Mouse (Mus musculus) lung, postnatal 25 days (tissue): ENCODE data around the gene Fndc10.
"Not testable (repeated sequence)": the region's sequence is repeated elsewhere in the genome, so short reads cannot be mapped to it uniquely, and the experiment has no call there.

ENCODE experiments used
- DNase-seq: peaks from one replicate; pipeline ENCODE4 v3.0.0; 2022; ENCODE audit warnings: low spot score

The Fndc10 gene

GRCm38 (mm10) chr4:155735788-155736187 is 41.6 kb downstream of the Fndc10 start:
- DNase-seq: no peak

- no peak for DNase-seq
These were observed 42.3 kb downstream of the Fndc10 start for GRCm38 (mm10) chr4:155736421-155736820.

GRCm38 (mm10) chr4:155738262-155738661 is 44.1 kb downstream of the Fndc10 start:
- DNase-seq: no peak

GRCm38 (mm10) chr4:155739152-155739551 is 45.0 kb downstream of the Fndc10 start:
- no peak for DNase-seq

GRCm38 (mm10) chr4:155739741-155740636 is 45.8 kb downstream of the Fndc10 start:
- no peak for DNase-seq

GRCm38 (mm10) chr4:155740681-155741080 is 46.5 kb downstream of the Fndc10 start:
- DNase-seq: not testable (repeated sequence)

- DNase-seq: no peak
These were observed 48.5 kb downstream of the Fndc10 start for GRCm38 (mm10) chr4:155742684-155743083.

- DNase-seq: no peak
These were observed 50.3 kb downstream of the Fndc10 start for GRCm38 (mm10) chr4:155744474-155744873.

- DNase-seq: no peak
These were observed 51.0 kb downstream of the Fndc10 start for GRCm38 (mm10) chr4:155745136-155745535.
